Mouse (Mus musculus) left cerebral cortex, adult 2 months (tissue): Measurements from ENCODE around the gene Ddah2. TPM values are rescaled to one million over a fixed set of nuclear protein-coding genes. Genes with fewer than 3 reads are reported as not detected.

ENCODE experiments used
- DNase-seq, 2 experiments: peaks; one replicate each; pipeline ENCODE4 v3.0.0; 2021 to 2022; ENCODE audit warnings: low spot score in 2 of 2, mixed read lengths in 1 of 2; ENCODE audit errors: extremely low spot score in 1 of 2
- H3K27ac ChIP-seq: fragments of 200-600 bp; 2 replicates; pipeline ENCODE4 v1.8.1; 2022
- H3K4me3 ChIP-seq: fragments of 200-600 bp; 2 replicates; pipeline ENCODE4 v1.8.1; 2022
- CTCF ChIP-seq: fragments of 200-600 bp; IDR thresholded peaks from 2 replicates; pipeline ENCODE4 v1.8.1; 2022; ENCODE audit warnings: antibody characterized with exemption, mild to moderate bottlenecking, moderate library complexity
- intact Hi-C: fragments of 180-260 bp; cut with DNase I; formaldehyde crosslinking; loops from one replicate; pipeline ENCODE4 v1.15.1; 2025
- total RNA-seq, 2 experiments: library from RNA; stranded (reverse); gene quantifications; 2 replicates each; pipeline ENCODE4 v1.2.3; 2021

Ddah2 gene
- total RNA-seq, 2 experiments from 2014 or later, result 10.1 to 11.0 TPM

DNA sequence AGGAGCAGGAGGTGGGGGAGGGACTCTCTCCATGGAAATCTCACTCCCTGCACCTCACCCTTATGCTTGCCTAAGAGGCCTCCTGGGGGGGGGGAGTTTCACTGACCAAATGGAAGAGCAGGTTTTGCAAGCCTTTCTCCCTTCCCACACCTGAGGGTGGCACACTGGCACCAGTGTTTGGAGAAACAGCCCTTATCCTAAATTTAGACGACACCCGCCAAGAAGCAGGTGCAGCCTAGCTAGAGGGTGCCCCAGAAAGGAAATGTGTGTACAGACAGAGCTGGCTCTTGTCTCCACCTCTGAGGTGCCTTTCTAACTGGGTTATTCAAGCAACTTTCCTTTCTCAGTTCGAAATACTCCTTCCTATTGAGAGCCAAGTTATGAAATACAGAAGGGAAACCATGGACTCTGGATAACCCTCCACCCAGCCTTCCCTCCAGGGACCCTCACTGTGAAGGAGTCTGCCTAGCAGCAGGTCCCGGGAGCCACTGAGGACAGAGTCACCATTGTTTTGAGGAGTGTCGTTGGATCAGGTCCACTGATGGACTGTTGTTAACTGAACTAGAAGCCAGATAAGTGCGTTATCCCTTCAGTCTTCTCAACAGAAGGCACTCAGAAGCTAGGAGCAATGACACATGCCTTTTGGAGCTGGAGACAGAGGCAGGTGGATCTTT is 11.9 kb downstream of the Ddah2 start:
- no peak for DNase-seq
- TF ChIP-seq CTCF, result no peak; the same call in 1 of the 2 replicates
- H3K4me3 ChIP-seq, result no peak overlapping the region
- no peak overlapping the region for H3K27ac ChIP-seq
- intact Hi-C loops, result no loop called here

- H3K27ac ChIP-seq, result no peak overlapping the region
- no peak for TF ChIP-seq CTCF
- DNase-seq, result no peak
- no peak overlapping the region for H3K4me3 ChIP-seq
- intact Hi-C loops, result no loop called here
Observed at GRCm38 (mm10) chr17:35071454-35071853, 12.6 kb downstream of the Ddah2 start.

DNA sequence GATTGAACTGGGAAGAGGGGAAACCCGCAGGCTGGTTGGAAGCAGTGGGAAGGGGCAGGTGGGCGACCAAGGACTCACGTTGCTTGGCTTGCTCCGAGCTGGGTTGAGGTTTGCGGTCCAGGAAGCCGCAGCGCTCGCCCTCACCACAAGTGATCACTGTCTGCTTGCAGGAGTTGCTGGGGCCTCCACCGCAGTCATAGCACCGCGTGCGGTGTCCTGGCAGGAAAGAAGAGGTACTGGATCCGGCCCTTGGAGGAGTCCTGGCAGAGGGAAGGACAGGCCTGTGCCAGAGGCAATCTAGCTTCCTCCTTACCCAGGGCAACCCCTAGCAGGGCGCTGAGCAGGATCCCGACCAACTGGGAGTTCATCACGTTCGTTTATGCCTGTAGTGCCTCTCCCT is 15.3 kb downstream of the Ddah2 start:
- intact Hi-C loops, result no loop called here
- no peak overlapping the region for H3K4me3 ChIP-seq
- TF ChIP-seq CTCF, result no peak
- no peak overlapping the region for H3K27ac ChIP-seq
- DNase-seq, result no peak

GRCm38 (mm10) chr17:35076507-35077176 is 17.8 kb downstream of the Ddah2 start, which contains the start of gene Ly6g6e:
Gene Ly6g6e (plus strand): TSS chr17:35076902.
- Histone ChIP-seq H3K27ac (peak within 1 kb of the TSS; percentile 11; the same call in 1 of the 2 replicates), H3K4me3 (peak within 1 kb of the TSS; percentile 22)
- intact Hi-C loops, result no loop called here
- TF ChIP-seq CTCF, result no peak
- no peak for DNase-seq

- intact Hi-C loops, result no loop called here
- Histone ChIP-seq H3K4me3 (peak overlapping the region; percentile 22), H3K27ac (no peak overlapping the region; the same call in 1 of the 2 replicates)
- no peak for TF ChIP-seq CTCF
- no peak for DNase-seq
Observed at GRCm38 (mm10) chr17:35077285-35077684, 18.4 kb downstream of the Ddah2 start.

- peak within 1 kb of the TSS; percentile 11; the same call in 1 of the 2 replicates for H3K27ac ChIP-seq
- peak within 1 kb of the TSS; percentile 22 for H3K4me3 ChIP-seq
- TF ChIP-seq CTCF, result peak; percentile 45
- DNase-seq, result no peak
- intact Hi-C loops, result no loop called here
Observed at GRCm38 (mm10) chr17:35077786-35078233, 19.0 kb downstream of the Ddah2 start, which contains the start of gene Ly6g6d. Gene Ly6g6d (minus strand): TSS chr17:35078065.

DNA sequence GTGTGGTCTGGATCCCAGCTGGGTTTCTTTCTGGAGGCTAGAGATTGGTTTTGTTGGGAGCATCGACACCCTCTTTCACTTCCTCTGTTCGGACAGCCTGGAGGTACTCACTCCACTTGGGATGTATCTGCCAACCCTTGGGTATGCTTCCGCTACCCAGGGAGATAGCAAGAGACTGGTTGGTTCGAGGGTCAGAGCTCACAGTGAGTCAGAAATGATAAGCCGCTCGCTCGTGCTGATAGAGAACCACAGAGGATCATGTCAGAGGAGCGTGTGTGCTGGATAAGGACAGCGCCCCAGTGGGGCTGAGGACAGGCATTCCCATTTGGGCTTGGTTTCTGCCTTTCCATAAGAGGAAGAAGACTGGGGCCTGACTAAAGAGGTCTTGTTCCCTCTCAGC is 20.9 kb downstream of the Ddah2 start:
- TF ChIP-seq CTCF, result no peak
- intact Hi-C loops, result no loop called here
- DNase-seq, result no peak

DNA sequence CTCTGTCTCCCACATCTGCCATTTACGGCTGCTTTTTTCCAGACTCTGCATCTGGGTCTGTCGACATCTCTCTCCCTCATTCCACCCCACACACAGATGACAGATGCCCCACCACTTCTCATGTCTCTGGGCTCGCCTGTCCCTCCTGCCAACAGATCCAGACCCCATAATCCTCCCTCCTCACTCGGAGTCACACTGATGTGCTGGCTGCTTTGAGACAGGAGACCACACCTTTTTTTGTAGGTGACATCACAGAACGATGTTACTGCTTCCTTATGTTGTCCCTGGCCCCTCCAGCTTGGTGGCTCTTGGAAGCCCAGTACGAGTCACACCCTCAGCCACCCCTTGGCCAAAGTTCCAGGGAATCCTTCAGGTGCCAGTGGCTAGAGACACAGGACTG is 21.4 kb downstream of the Ddah2 start:
- no peak for TF ChIP-seq CTCF

More for the DNA sequence above, 20.9 kb downstream of the Ddah2 start:
- Histone ChIP-seq H3K27ac (no peak overlapping the region), H3K4me3 (no peak overlapping the region)

GRCm38 (mm10) chr17:35080710-35081109 is 21.9 kb downstream of the Ddah2 start:
- no peak for TF ChIP-seq CTCF
- no peak for DNase-seq
- H3K4me3 ChIP-seq, result no peak overlapping the region
- intact Hi-C loops, result no loop called here
- H3K27ac ChIP-seq, result 0 out of 2 replicates have a peak overlapping the region, but pooled peaks have one; percentile 19

More for the DNA sequence above, 21.4 kb downstream of the Ddah2 start:
- no peak for DNase-seq
- intact Hi-C loops, result no loop called here
- Histone ChIP-seq H3K4me3 (no peak overlapping the region), H3K27ac (no peak overlapping the region)

DNA sequence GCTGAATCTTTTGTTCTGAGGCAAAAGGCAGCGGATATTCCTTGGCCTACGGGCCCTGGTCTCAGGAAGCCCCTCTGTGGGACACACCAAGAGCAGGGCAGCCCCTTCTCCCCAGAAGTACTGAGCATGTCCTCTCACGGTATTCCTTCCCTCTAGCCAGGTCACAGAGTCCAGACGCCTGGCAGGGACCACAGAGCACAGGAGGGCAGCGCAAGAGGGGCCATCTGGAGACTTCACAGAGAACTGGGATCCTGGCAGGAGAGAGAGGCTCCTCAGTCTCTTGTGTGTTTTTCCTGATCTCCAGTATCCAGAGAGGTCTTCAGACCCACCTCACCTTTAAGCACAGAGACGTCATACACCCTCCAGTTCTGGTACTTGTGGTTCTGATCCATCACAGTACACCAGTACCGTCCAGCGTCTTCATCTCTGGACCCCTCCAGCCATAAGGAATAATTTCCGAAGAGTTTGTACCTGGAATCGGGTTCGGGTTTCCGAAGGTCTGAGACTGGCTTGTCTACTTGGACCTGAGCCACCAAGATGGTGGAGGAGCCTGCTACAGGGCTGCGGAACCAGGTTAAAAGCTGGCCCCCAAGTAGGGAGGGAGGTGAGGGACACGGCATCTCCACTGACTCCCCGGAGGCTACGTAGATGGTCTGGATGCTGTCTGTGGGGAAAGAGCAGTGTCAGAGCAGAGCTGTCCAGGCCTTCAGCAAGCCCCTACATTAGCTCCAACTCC is 24.2 kb downstream of the Ddah2 start:
- DNase-seq, result no peak
- no peak for TF ChIP-seq CTCF
- Histone ChIP-seq H3K27ac (no peak overlapping the region), H3K4me3 (no peak overlapping the region)
- intact Hi-C loops, result no loop called here

GRCm38 (mm10) chr17:35083929-35084497 is 25.2 kb downstream of the Ddah2 start:
- Histone ChIP-seq H3K27ac (no peak overlapping the region), H3K4me3 (no peak overlapping the region)
- intact Hi-C loops, result no loop called here
- no peak for TF ChIP-seq CTCF
- no peak for DNase-seq
